Mouse (Mus musculus) adrenal gland (tissue): Measurements from ENCODE around the gene Mrpl45.
"Not testable (repeated sequence)": the region's sequence is repeated elsewhere in the genome, so short reads cannot be mapped to it uniquely, and the experiment has no call there.

Experiments used
- intact Hi-C: fragments of 180-260 bp; cut with DNase I; formaldehyde crosslinking; loops from one replicate; pipeline ENCODE4 v1.15.1; 2025

Gene Mrpl45

GRCm38 (mm10) chr11:97289276-97290230 lies 26.0 kb upstream of the Mrpl45 start:
- intact Hi-C loops, result no loop called here

GRCm38 (mm10) chr11:97292731-97293130 lies 22.8 kb upstream of the Mrpl45 start:
- intact Hi-C loops, result no loop called here

- intact Hi-C loops, result no loop called here
Observed at GRCm38 (mm10) chr11:97296542-97296941, 19.0 kb upstream of the Mrpl45 start.

- intact Hi-C loops, result no loop called here
Observed at GRCm38 (mm10) chr11:97299939-97300338, 15.6 kb upstream of the Mrpl45 start.

- intact Hi-C loops, result no loop called here
Observed at GRCm38 (mm10) chr11:97301406-97301805, 14.1 kb upstream of the Mrpl45 start.

- intact Hi-C loops, result no loop called here
Observed at GRCm38 (mm10) chr11:97302231-97302781, 13.2 kb upstream of the Mrpl45 start.

GRCm38 (mm10) chr11:97304631-97305030 lies 10.9 kb upstream of the Mrpl45 start:
- intact Hi-C loops, result loop anchor here (5.0 kb wide), 1 partner anchor 32 kb away; no protein-coding TSS in a partner anchor

GRCm38 (mm10) chr11:97307294-97308069 lies 8.0 kb upstream of the Mrpl45 start:
- intact Hi-C loops, result loop anchor here (5.0 kb wide), 1 partner anchor 35 kb away; no protein-coding TSS in a partner anchor

GRCm38 (mm10) chr11:97308806-97309450 lies 6.6 kb upstream of the Mrpl45 start:
- intact Hi-C loops, result loop anchor here (5.0 kb wide), 1 partner anchor 37 kb away; no protein-coding TSS in a partner anchor

- intact Hi-C loops, result loop anchor here (5.0 kb wide), 1 partner anchor 37 kb away; no protein-coding TSS in a partner anchor
Observed at GRCm38 (mm10) chr11:97309451-97309836, 6.1 kb upstream of the Mrpl45 start.

- intact Hi-C loops, result loop anchor here (5.0 kb wide), 2 partner anchors 38 to 113 kb away; no protein-coding TSS in a partner anchor
Observed at GRCm38 (mm10) chr11:97309911-97310571, 5.5 kb upstream of the Mrpl45 start.

GRCm38 (mm10) chr11:97310895-97311631 lies 4.5 kb upstream of the Mrpl45 start:
- intact Hi-C loops, result loop anchor here (5.0 kb wide), 1 partner anchor 114 kb away; no protein-coding TSS in a partner anchor

- intact Hi-C loops, result loop anchor here (5.0 kb wide), 1 partner anchor 116 kb away; no protein-coding TSS in a partner anchor
Observed at GRCm38 (mm10) chr11:97312871-97313270, 2.6 kb upstream of the Mrpl45 start.

GRCm38 (mm10) chr11:97314110-97314509 lies 1.4 kb upstream of the Mrpl45 start:
- intact Hi-C loops, result loop anchor here (5.0 kb wide), 1 partner anchor 117 kb away; no protein-coding TSS in a partner anchor

- intact Hi-C loops, result loop anchor here (5.0 kb wide), 1 partner anchor 118 kb away; no protein-coding TSS in a partner anchor
Observed at GRCm38 (mm10) chr11:97314751-97315503, 589 bp upstream of the Mrpl45 start.

- intact Hi-C loops, result no loop called here
Observed at GRCm38 (mm10) chr11:97321197-97321596, 5.7 kb downstream of the Mrpl45 start.

GRCm38 (mm10) chr11:97321894-97322600 lies 6.5 kb downstream of the Mrpl45 start:
- intact Hi-C loops, result not testable (repeated sequence)

GRCm38 (mm10) chr11:97325224-97325623 lies 9.7 kb downstream of the Mrpl45 start:
- intact Hi-C loops, result loop anchor here (5.0 kb wide), 1 partner anchor 113 kb away; no protein-coding TSS in a partner anchor
